Mouse (Mus musculus) ZHBTc4 (cell line): ENCODE data around the gene Cip2a.

Experiments used
- DNase-seq: peaks from one replicate; pipeline ENCODE4 v3.0.0-alpha.2; 2011; ENCODE audit warnings: low read depth, low spot score

Gene Cip2a

DNA sequence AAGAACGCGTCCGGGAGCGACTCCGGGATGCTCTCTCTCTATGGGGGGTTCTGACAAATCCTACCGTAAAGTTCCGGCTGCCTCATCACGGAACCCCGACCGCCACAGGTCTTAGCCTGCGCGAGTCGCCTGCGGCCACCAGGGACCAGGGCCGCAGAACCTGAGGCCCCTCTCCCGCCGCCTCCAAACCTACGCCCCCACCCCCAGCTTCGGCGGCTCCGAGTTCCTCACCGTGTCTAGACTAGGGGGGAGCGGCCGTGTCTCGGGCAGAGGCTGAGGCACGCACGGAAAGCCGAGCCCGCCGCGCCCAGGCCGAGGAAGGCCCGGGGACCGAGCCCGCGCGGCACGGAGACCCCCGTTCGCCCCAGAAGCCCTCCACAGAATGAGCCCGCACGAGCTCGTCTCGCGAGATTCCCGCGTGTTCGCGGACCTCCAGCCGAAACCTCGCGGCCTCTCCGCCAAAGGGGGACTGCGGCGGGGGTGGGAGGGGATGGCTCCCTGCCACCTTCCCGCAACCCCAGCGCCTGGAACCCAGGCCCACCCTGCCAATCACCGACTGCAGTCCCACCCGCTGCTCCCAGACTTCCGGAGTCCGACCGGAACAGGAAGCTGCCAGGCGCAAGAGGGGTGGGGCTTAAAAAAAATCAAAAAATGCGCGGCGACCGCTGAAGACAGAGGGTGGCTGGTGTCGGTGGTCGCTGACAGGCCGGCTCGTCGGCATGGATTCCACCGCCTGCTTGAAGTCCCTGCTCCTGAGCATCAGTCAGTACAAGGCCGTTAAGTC is at the start of gene Cip2a, which contains the start of gene Dzip3:
Cip2a (plus strand) TSS at position 627 of the 784 bp plus-strand sequence.
Dzip3 (minus strand) TSS at position 607 of the 784 bp plus-strand sequence.
- peak; percentile 99 for DNase-seq

DNA sequence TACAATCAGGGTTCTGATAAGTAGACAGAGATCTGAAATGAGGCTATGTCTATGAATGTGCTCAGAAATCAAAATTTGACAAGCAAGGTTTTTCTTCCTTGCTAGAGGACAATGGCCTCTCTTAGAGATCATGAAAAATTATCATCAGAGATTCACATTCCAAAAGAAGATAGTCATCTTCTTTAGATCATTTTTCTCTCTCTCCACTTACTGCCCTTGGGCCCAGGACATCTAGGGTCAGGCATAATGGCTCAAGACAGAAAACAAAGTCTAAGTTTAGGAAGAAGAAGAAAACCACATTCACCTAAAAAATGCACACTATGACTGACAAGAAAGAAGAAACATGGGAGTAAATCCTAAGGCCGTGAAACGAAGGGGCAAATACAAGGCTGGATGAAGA is 21.0 kb upstream of the Cip2a start:
- no peak for DNase-seq

DNA sequence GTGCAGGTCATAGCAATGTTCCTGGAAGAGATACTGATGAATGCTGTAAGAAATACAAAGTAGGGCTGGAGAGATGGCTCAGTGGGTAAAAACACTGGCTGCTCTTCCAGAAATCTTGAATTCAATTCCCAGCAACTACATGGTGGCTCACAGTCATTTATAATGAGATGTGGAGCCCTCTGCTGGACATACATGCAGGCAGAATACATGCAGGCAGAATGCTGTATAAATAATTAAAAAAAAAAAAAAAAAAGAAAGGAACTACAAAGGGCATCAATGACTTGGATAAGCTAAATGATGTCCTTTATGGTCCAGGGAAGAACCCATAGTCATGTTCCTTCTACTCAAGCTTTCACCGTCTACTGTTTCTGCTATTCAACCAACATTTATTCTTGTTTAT is 20.4 kb upstream of the Cip2a start:
- DNase-seq: peak; percentile 50

DNA sequence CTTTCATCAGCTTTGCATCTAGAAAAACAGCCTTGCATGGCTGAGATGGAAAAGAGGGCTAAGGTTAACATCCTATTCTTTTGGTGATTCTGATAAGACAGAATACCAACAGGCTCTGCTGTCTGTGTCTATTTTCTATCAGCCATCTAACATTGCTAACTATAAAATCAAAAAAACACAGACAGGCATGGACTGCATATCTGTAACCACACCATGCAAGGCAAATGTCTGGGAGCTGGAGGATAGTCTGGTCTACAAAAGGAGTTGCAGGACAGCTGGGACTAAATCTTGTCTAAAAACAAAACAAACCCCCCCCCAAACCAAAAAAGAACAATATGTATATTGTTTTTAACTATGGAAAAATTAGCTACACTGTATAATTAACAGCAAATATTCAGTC is 14.0 kb upstream of the Cip2a start:
- no peak for DNase-seq

DNA sequence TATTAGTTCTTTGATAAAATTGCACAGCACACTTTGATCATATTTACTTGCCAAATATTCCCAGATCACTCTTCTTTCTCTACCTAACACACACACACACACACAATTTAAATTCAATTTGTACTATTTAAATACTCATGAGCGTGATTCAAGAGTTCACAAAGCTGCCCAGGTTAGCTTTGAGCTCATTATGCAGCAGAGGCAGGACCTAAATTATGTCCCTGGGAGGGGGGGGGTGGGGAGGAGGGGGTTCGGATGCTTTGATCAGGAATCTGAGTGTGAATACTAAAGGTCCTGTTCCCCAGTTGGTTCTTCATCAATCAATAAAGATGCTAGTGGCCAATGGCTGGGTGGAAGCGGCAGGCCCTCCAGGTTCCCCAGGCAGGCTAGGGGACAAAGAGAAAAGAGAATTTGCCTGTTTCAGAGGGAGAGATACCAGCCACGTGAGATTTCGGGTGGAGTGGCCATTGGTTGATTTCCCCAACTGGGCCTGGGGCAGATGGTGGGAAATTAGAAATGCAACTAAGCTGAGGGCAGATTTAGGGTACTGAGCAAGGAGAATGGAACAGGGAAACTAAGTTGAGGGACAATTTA is 8.9 kb upstream of the Cip2a start:
- no peak for DNase-seq

DNA sequence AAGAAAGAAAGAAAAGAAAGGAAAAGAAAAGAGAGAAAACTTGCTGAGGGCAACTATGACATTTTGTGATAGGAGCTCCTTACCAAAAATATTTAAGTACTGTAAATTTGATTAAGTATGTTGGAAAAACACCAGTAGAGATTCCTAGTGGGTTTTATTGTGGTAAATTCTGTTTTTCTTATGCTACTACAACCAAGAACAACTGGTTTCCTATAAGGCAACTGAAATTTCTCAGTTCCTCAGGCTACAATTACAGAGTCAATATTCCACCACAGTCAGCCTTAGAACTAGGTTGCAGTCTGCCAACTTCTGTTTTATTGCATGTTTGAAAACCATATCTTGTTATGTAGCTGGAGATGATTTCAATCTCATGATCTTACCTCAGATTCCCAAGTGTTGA is 4.3 kb upstream of the Cip2a start:
- no peak for DNase-seq

DNA sequence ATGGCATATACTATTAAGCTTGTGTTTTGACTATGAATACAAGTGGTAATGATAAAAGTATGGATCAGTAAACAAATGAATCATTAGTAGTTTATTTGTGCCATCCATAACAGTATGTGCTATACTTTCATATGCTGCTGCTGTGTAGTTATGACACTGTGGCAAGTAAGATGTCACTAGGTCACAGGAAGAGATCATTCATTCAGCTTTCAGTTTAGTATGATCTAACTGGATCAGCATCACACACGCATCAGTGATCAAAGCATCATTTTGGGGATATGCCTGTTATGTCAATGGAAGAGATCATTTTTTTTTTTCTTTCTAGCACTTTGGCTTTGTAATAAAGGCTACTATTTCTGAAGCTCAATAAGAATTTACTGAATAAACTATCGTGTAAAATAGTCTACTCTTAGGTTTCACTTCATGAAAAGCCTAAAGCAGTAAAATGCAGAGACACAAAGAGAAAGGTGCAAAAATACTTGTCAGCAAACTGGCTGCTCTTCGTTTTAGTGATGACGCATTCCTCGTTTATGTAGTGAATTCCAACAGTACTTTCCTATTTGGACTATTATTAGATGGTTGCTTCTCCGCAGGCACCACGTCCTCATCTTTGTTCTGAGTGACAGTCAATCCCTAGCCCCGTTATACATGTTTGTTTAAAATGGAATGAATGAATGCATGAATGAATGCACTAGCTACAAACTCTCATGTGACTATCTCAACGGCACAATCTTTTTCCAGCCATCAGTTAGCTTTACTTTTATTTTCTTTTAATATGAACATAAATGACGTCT is 1.4 kb upstream of the Cip2a start:
- DNase-seq: peak; percentile 25

DNA sequence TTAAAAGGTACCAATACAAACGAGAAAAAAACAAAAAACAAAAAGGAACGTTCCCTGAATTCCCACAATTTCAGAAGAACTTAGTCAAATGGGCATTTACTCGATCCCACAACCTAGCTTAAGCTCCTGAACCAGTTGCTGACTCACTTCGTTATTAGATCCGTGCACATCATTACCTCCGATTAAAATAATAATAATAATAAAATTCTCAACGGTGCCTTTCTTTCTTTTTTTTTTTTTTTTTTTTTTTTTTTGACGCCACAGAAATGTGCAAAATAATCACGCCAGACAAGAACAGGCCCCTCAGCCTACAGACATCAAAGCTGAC is 790 bp upstream of the Cip2a start:
- no peak for DNase-seq

DNA sequence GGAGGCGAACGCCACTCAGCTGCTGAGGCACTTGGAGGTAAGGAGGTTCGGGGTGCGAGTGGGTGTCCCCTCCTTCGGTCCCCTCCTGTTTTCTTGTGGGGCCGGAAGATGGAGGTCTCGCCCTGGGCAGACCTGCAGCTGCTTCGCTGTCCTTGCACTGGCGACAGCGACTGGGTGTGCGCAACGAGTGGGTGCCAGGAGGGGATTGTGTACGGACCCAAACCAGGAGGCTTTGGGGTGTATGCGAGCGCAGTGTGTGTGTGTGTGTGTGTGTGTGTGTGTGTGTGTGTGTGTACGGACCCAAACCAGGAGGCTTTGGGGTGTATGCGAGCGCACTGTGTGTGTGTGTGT is 333 bp downstream of the Cip2a start:
- DNase-seq: no peak

DNA sequence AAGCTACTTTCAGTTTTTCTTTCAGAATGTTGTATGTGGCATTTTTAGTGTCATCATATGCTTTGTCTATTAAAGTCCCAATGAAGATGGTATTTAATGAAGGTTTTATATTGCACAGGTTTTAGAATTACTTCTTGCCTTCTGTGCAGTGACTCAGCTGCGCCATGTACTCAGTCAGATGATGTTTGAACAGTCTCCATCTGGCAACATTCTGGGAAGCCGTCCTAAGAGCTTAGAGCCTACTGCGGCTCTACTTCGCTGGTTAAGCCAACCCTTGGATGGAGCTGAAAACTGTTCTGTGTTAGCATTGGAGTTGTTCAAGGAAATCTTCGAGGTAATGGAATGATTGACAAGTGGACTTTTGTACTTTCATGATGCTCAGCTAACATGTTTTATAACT is 10.2 kb downstream of the Cip2a start:
- DNase-seq: no peak

DNA sequence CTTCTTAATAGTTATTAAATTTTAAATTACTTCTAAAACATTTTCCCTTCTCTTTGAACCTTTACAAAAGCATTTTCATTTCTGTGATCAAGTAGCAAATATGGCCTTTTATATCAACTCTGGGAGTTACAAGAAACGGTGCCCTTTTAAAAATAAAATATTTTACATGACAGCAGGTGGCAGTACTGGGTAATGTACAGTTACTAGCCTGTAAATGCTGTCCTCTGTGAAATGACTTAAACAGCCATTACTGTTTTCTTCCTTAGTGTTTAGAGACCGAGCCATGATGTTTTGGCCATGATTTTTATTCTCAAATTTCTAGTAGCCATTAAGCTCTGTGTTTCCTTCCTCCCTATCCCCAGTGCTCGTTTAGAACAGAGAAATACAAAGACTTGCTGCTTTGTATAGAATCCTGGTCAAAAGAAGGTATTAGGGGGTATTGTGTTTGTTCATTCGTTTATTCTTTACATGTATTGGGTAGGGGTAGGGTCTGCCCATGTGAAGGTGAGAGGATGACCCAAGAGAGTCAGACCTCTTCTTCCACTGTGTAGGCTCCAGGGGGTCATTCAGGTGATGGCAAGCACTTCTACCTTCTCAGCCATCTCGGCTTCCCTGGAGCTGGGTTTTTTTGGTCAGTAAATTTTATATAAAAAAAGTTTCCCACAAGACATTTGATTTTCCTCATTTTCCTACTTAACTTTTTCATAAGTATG is 22.8 kb downstream of the Cip2a start:
- peak; percentile 26 for DNase-seq

DNA sequence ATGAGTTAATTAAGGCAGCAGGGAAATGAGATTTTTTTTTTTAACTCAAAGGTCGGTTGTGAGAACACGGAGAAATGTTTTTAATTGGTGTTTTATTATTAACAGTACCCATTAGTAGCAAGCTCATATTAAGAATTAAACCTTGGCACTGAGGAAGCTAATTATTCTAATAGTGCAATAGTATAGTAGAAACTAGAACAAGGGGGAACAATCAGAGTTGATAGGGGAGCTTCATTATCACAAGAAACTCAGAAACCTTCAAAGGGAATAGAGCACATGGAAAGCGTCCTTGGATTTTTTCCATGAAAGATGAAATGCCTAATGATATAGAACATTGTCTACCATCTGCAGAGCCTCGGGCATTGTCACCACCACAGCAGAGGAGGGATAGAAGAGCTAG is 41.9 kb downstream of the Cip2a start:
- no peak for DNase-seq

DNA sequence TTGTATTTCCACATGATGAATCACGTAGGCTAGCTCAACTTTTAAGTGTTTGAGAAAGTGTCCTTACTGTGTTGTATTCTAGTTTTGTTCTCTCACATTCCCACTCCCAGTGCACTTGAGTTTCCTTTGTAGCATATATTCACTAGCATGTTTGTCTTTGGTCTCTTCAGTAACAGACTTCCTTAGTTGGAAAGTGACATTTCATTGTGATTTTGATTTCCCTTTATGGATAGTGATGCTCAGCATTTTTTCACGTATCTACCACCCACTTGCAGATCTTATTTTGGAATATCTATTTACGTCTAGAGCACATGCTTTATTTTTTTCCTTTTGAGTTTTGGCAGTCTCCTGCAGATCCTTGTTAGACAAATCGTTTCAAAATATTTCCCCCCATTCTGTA is 43.8 kb downstream of the Cip2a start:
- no peak for DNase-seq

DNA sequence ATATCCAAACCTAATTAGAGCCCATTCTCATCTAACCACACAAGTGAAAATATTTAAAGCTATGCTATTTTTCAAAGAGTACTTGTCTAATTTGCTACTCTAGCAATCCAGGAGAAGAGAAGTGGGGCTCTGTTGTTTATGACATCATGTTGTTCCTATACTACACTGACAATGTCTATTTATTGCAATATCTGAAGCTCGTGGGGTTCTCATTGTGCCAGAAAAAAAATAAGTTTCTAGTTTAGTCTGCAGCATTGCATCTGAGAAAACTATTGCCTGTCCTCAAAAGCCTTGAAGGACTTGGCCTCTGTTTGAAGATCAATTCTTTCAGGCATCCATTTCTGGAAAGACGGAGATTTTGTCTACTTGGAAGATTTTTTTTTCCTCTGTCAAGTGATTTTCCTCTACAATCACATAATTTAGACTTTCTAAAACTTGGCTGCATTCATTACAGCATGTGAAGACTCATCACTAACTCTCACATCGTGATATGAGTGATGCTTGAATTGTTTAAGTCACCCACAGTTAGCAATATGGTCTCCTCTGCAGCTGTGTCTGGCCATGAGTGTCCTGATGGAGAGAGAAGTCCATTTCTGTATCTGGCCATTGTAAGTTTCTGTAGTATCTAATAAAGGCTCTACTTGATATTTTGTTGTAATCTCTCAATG is 46.7 kb downstream of the Cip2a start:
- DNase-seq: no peak

DNA sequence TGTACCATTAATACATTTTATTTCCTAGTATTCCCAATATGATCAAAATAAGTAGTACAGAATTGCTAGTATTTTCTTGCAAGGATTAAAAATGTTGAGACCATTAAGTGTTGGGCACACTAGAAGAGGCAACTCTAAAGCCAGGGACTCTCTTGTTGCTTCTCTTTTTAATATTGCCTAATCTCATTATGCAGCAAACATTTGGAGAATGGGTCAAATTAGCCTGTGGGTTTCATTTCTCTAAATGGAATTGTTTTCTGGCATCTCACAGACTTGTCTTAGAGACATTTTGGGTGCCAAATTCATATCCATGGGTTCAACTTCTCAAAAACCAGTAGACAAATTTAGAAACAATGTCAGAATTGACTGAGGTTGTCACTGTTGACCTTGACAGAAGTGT is 55.2 kb downstream of the Cip2a start:
- DNase-seq: no peak

DNA sequence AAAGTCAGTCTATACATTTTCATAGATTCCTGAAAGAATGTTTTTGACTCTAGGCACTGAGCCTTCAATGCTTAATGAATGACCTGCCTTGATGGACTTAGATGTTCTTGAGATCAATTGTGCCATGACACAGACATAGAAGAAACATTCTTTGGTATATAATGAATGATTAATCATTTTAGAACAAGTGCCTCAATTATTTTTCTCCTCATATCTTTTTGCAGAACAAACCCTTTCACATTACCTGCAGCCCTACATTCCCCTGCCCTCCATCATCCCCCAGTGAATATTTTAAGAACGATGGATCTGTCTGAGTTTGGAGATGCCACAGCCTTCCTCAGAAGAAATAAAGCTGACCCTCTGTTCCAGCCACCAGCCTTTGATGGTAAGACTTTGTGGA is 63.2 kb downstream of the Cip2a start, which contains the start of gene Myh15:
Myh15 (plus strand) TSS at position 301 of the 400 bp plus-strand sequence.
- DNase-seq: no peak
